Mouse (Mus musculus) small intestine, adult 2 months (tissue): ENCODE measurements around the gene Uggt2.

Source experiments
- CTCF ChIP-seq: fragments of 200-500 bp; IDR thresholded peaks from 2 replicates; pipeline ENCODE4 v1.5.1; 2012; ENCODE audit warnings: low read depth, mild to moderate bottlenecking, control low read depth, inconsistent platforms, low read length, moderate library complexity, mixed read lengths; ENCODE audit not compliant: insufficient replicate concordance, insufficient read length; ENCODE audit errors: extremely low read depth
- POLR2A ChIP-seq: fragments of 200-500 bp; IDR thresholded peaks from 2 replicates; pipeline ENCODE4 v1.6.1; 2012; ENCODE audit warnings: low read depth, mild to moderate bottlenecking, control low read depth, inconsistent platforms, low read length, moderate library complexity

- no peak for TF ChIP-seq CTCF
- no peak for TF ChIP-seq POLR2A
Measured at GRCm38 (mm10) chr14:119012607-119013431, 86.4 kb downstream of the Uggt2 start.
